Mouse (Mus musculus): ENCODE data around the gene Kcnt2. TPM values are rescaled to one million over a fixed set of nuclear protein-coding genes. Genes with fewer than 3 reads are reported as not detected.

The Kcnt2 gene
- polyA plus RNA-seq, 1 experiment from 2014 or later, result 1.3 TPM

- ATAC-seq (ENCODE audit: insufficient number of reproducible peaks, low FRiP score, low TSS enrichment, low read depth), result no peak
- H3K27me3 ChIP-seq (ENCODE audit: control insufficient read depth, insufficient read depth, low read length), result no peaks in the 10 kb centered on the region
- DNase-seq (ENCODE audit: low spot score), result no peak
Measured at GRCm38 (mm10) chr1:140325088-140325487, 79.1 kb downstream of the Kcnt2 start.

GRCm38 (mm10) chr1:140326709-140327108 is 80.8 kb downstream of the Kcnt2 start:
- WGBS, result 79% methylated on average over 3 of the region's 3 CpGs
- ATAC-seq (ENCODE audit: insufficient number of reproducible peaks, low FRiP score, low TSS enrichment, low read depth) (no peak), DNase-seq (ENCODE audit: low spot score) (no peak)
- no peaks in the 10 kb centered on the region for H3K4me1 ChIP-seq (ENCODE audit: control insufficient read depth, insufficient read depth, low read length)
- H3K27ac ChIP-seq (replicated peaks; ENCODE audit: low read depth, low read length), result no peak overlapping the region
- H3K4me3 ChIP-seq (ENCODE audit: low read depth, low read length), result no peak overlapping the region
- no peak overlapping the region for H3K4me2 ChIP-seq (ENCODE audit: low read depth, severe bottlenecking)
- H3K9me3 ChIP-seq (ENCODE audit: control insufficient read depth, low read length), result no peaks in the 10 kb centered on the region
- no peaks in the 10 kb centered on the region for H3K27me3 ChIP-seq (ENCODE audit: control insufficient read depth, insufficient read depth, low read length)
- no peaks in the 10 kb centered on the region for H3K36me3 ChIP-seq (ENCODE audit: control insufficient read depth, insufficient read depth, low read length)
- H3K9ac ChIP-seq (ENCODE audit: low read length), result no peak overlapping the region

More at GRCm38 (mm10) chr1:140325088-140325487, 79.1 kb downstream of the Kcnt2 start:
- H3K27ac ChIP-seq (replicated peaks; ENCODE audit: low read depth, low read length), result no peak overlapping the region
- no peaks in the 10 kb centered on the region for H3K36me3 ChIP-seq (ENCODE audit: control insufficient read depth, insufficient read depth, low read length)
- no peak overlapping the region for H3K4me2 ChIP-seq (ENCODE audit: low read depth, severe bottlenecking)
- no peak overlapping the region for H3K9ac ChIP-seq (ENCODE audit: low read length)
- WGBS, result 86% methylated on average over 3 of the region's 3 CpGs
- H3K4me1 ChIP-seq (ENCODE audit: control insufficient read depth, insufficient read depth, low read length), result no peaks in the 10 kb centered on the region
- H3K4me3 ChIP-seq (ENCODE audit: low read depth, low read length), result no peak overlapping the region
- H3K9me3 ChIP-seq (ENCODE audit: control insufficient read depth, low read length), result no peaks in the 10 kb centered on the region

- Histone ChIP-seq H3K4me2 (ENCODE audit: low read depth, severe bottlenecking) (no peak overlapping the region), H3K4me3 (ENCODE audit: low read depth, low read length) (no peak overlapping the region), H3K27ac (replicated peaks; ENCODE audit: low read depth, low read length) (no peak overlapping the region), H3K36me3 (ENCODE audit: control insufficient read depth, insufficient read depth, low read length) (no peaks in the 10 kb centered on the region), H3K4me1 (ENCODE audit: control insufficient read depth, insufficient read depth, low read length) (no peaks in the 10 kb centered on the region), H3K27me3 (ENCODE audit: control insufficient read depth, insufficient read depth, low read length) (no peaks in the 10 kb centered on the region), H3K9ac (ENCODE audit: low read length) (no peak overlapping the region), H3K9me3 (ENCODE audit: control insufficient read depth, low read length) (no peaks in the 10 kb centered on the region)
- 79% methylated on average over 3 of the region's 3 CpGs for WGBS
- DNase-seq (ENCODE audit: low spot score) (no peak), ATAC-seq (ENCODE audit: insufficient number of reproducible peaks, low FRiP score, low TSS enrichment, low read depth) (no peak)
Measured at GRCm38 (mm10) chr1:140333702-140334101, 87.7 kb downstream of the Kcnt2 start.

- Histone ChIP-seq H3K36me3 (ENCODE audit: control insufficient read depth, insufficient read depth, low read length) (no peaks in the 10 kb centered on the region), H3K27ac (replicated peaks; ENCODE audit: low read depth, low read length) (no peak overlapping the region), H3K9me3 (ENCODE audit: control insufficient read depth, low read length) (no peaks in the 10 kb centered on the region), H3K27me3 (ENCODE audit: control insufficient read depth, insufficient read depth, low read length) (no peaks in the 10 kb centered on the region), H3K4me1 (ENCODE audit: control insufficient read depth, insufficient read depth, low read length) (no peaks in the 10 kb centered on the region), H3K4me3 (ENCODE audit: low read depth, low read length) (no peak overlapping the region), H3K9ac (ENCODE audit: low read length) (no peak overlapping the region), H3K4me2 (ENCODE audit: low read depth, severe bottlenecking) (no peak overlapping the region)
- ATAC-seq (ENCODE audit: insufficient number of reproducible peaks, low FRiP score, low TSS enrichment, low read depth) (no peak), DNase-seq (ENCODE audit: low spot score) (no peak)
Measured at GRCm38 (mm10) chr1:140338417-140338816, 92.5 kb downstream of the Kcnt2 start.

GRCm38 (mm10) chr1:140339368-140339767 is 93.4 kb downstream of the Kcnt2 start:
- no peak for ATAC-seq (ENCODE audit: insufficient number of reproducible peaks, low FRiP score, low TSS enrichment, low read depth)
- 80% methylated on average over 4 of the region's 4 CpGs for WGBS
- DNase-seq (ENCODE audit: low spot score), result no peak

GRCm38 (mm10) chr1:140364787-140365186 is 118.8 kb downstream of the Kcnt2 start:
- DNase-seq (ENCODE audit: low spot score), result no peak
- Histone ChIP-seq H3K4me2 (ENCODE audit: low read depth, severe bottlenecking) (no peak overlapping the region), H3K27ac (replicated peaks; ENCODE audit: low read depth, low read length) (no peak overlapping the region), H3K36me3 (ENCODE audit: control insufficient read depth, insufficient read depth, low read length) (no peaks in the 10 kb centered on the region), H3K9me3 (ENCODE audit: control insufficient read depth, low read length) (no peaks in the 10 kb centered on the region), H3K27me3 (ENCODE audit: control insufficient read depth, insufficient read depth, low read length) (no peaks in the 10 kb centered on the region), H3K9ac (ENCODE audit: low read length) (no peak overlapping the region), H3K4me3 (ENCODE audit: low read depth, low read length) (no peak overlapping the region), H3K4me1 (ENCODE audit: control insufficient read depth, insufficient read depth, low read length) (no peaks in the 10 kb centered on the region)
- no peak for ATAC-seq (ENCODE audit: insufficient number of reproducible peaks, low FRiP score, low TSS enrichment, low read depth)
- 83% methylated on average over 2 of the region's 2 CpGs for WGBS

More at GRCm38 (mm10) chr1:140339368-140339767, 93.4 kb downstream of the Kcnt2 start:
- Histone ChIP-seq H3K4me1 (ENCODE audit: control insufficient read depth, insufficient read depth, low read length) (no peaks in the 10 kb centered on the region), H3K36me3 (ENCODE audit: control insufficient read depth, insufficient read depth, low read length) (no peaks in the 10 kb centered on the region), H3K4me3 (ENCODE audit: low read depth, low read length) (no peak overlapping the region), H3K4me2 (ENCODE audit: low read depth, severe bottlenecking) (no peak overlapping the region), H3K27me3 (ENCODE audit: control insufficient read depth, insufficient read depth, low read length) (no peaks in the 10 kb centered on the region), H3K27ac (replicated peaks; ENCODE audit: low read depth, low read length) (no peak overlapping the region), H3K9me3 (ENCODE audit: control insufficient read depth, low read length) (no peaks in the 10 kb centered on the region), H3K9ac (ENCODE audit: low read length) (no peak overlapping the region)

GRCm38 (mm10) chr1:140373532-140373931 is 127.6 kb downstream of the Kcnt2 start:
- Histone ChIP-seq H3K4me3 (ENCODE audit: low read depth, low read length) (no peak overlapping the region), H3K36me3 (ENCODE audit: control insufficient read depth, insufficient read depth, low read length) (no peaks in the 10 kb centered on the region), H3K27ac (replicated peaks; ENCODE audit: low read depth, low read length) (no peak overlapping the region), H3K4me2 (ENCODE audit: low read depth, severe bottlenecking) (no peak overlapping the region), H3K9ac (ENCODE audit: low read length) (no peak overlapping the region), H3K4me1 (ENCODE audit: control insufficient read depth, insufficient read depth, low read length) (no peaks in the 10 kb centered on the region), H3K27me3 (ENCODE audit: control insufficient read depth, insufficient read depth, low read length) (no peaks in the 10 kb centered on the region), H3K9me3 (ENCODE audit: control insufficient read depth, low read length) (no peaks in the 10 kb centered on the region)
- no peak for ATAC-seq (ENCODE audit: insufficient number of reproducible peaks, low FRiP score, low TSS enrichment, low read depth)
- no peak for DNase-seq (ENCODE audit: low spot score)
- WGBS, result 68% methylated on average over 1 of the region's 1 CpGs

- no peak for ATAC-seq (ENCODE audit: insufficient number of reproducible peaks, low FRiP score, low TSS enrichment, low read depth)
Measured at GRCm38 (mm10) chr1:140378791-140379190, 132.8 kb downstream of the Kcnt2 start.

GRCm38 (mm10) chr1:140379526-140379925 is 133.6 kb downstream of the Kcnt2 start:
- Histone ChIP-seq H3K36me3 (ENCODE audit: control insufficient read depth, insufficient read depth, low read length) (no peaks in the 10 kb centered on the region), H3K27ac (replicated peaks; ENCODE audit: low read depth, low read length) (no peak overlapping the region), H3K4me1 (ENCODE audit: control insufficient read depth, insufficient read depth, low read length) (no peaks in the 10 kb centered on the region), H3K9ac (ENCODE audit: low read length) (no peak overlapping the region), H3K4me3 (ENCODE audit: low read depth, low read length) (no peak overlapping the region), H3K4me2 (ENCODE audit: low read depth, severe bottlenecking) (no peak overlapping the region), H3K9me3 (ENCODE audit: control insufficient read depth, low read length) (no peaks in the 10 kb centered on the region), H3K27me3 (ENCODE audit: control insufficient read depth, insufficient read depth, low read length) (no peaks in the 10 kb centered on the region)
- WGBS, result 70% methylated on average over 2 of the region's 2 CpGs
- ATAC-seq (ENCODE audit: insufficient number of reproducible peaks, low FRiP score, low TSS enrichment, low read depth) (no peak), DNase-seq (ENCODE audit: low spot score) (no peak)

More at GRCm38 (mm10) chr1:140378791-140379190, 132.8 kb downstream of the Kcnt2 start:
- Histone ChIP-seq H3K9me3 (ENCODE audit: control insufficient read depth, low read length) (no peaks in the 10 kb centered on the region), H3K36me3 (ENCODE audit: control insufficient read depth, insufficient read depth, low read length) (no peaks in the 10 kb centered on the region), H3K4me2 (ENCODE audit: low read depth, severe bottlenecking) (no peak overlapping the region), H3K27me3 (ENCODE audit: control insufficient read depth, insufficient read depth, low read length) (no peaks in the 10 kb centered on the region), H3K4me1 (ENCODE audit: control insufficient read depth, insufficient read depth, low read length) (no peaks in the 10 kb centered on the region), H3K9ac (ENCODE audit: low read length) (no peak overlapping the region), H3K4me3 (ENCODE audit: low read depth, low read length) (no peak overlapping the region), H3K27ac (replicated peaks; ENCODE audit: low read depth, low read length) (no peak overlapping the region)
- 60% methylated on average over 2 of the region's 2 CpGs for WGBS
- DNase-seq (ENCODE audit: low spot score), result no peak

Measured in limb, embryonic 11.5 days (tissue).